Mouse (Mus musculus) kidney, postnatal 36 days (tissue): Measurements from ENCODE around the gene Greb1.
A peak's percentile ranks its signal among the peaks of the same experiment; 100 is the strongest.

Source experiments
- DNase-seq, 2 experiments: peaks; one replicate each; pipeline ENCODE4 v3.0.0; 2021 to 2022; ENCODE audit warnings: mixed read lengths in 2 of 2

Greb1 gene

DNA sequence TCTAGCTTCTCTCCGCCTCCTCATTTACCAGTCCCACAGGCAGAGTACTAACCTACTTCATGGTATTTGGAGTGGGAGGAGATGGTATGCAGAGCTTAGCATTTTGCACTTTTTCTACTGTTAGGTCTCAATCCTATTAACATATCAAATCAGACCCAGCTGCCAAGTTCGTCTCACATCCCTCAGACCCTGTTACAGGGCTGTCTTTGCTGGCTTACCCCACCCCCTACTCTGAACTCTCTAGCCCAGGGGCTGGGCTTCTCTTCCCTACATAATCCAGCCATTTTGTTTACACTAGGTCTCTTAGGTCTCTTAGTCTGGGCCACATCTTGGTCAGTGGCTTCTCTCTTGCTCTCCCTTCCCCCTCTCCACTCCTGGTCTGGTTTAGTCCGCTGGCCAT, 131.5 kb downstream of the Greb1 start:
- DNase-seq, result no peak

DNA sequence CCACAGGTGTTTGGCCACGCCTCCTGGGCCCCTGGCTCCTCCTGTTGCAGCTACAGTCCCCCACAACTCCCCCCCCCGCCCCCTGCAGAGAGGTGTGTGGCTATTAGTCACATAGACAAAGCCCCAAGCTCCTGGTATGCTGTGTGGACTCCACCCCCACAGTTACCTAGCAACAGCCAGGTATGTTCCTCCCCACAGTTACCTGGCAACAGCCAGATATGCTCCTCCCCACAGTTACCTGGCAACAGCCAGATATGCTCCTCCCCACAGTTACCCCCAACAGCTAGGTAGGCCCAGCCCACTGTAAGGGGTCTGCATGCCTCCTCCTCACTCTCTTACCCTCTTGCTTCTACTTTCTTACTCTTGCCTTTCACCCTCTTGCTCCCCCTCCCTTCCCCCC, 135.7 kb downstream of the Greb1 start:
- DNase-seq, result no peak

DNA sequence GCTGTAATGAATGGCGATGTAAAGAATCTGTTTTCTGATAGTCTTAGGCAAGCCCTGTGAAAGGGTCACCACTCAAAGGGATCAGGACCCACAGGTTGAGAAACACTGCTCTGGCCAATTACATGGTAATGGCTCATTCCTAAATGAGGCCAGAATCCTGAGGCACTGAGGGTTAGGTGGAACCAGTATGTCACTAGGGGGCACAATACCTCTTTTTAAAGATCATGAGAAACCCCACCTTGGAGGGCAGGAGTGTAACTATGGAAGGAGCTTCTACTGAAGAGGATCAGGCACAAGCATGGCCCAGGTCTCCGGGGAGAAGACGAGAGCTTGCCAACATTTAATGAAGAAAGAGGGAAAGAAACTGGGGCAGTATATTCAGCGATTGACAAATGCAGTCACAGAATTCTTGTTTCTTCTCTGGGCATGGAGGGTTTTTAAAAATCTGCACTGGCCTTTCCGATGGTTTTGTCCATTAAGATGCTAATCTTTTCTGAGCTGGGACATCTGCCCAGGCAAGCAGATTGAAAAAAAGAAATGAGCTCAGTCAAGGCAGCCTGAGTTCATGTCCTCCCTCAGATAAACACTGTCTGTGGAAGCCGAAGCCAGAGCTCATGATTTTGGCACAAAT, 137.6 kb downstream of the Greb1 start:
- DNase-seq, result no peak

DNA sequence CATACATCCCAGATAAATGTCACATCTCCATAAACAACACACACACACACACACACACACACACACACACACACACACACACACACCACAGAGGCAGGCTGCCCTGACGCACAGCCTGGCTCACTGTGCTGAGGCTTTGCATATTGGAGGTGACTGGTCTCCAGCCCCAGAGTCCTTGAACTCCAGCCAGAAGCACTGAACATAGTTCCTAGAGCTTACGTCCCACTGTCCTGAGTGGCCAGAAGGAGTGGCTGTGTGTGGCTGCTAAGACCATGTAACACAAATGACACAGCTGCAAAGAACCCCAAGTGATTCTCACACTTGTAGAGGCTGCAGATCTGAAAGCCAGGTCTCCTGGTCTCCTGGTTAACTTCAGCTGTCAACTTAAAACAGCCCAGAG, 138.8 kb downstream of the Greb1 start:
- no peak for DNase-seq

DNA sequence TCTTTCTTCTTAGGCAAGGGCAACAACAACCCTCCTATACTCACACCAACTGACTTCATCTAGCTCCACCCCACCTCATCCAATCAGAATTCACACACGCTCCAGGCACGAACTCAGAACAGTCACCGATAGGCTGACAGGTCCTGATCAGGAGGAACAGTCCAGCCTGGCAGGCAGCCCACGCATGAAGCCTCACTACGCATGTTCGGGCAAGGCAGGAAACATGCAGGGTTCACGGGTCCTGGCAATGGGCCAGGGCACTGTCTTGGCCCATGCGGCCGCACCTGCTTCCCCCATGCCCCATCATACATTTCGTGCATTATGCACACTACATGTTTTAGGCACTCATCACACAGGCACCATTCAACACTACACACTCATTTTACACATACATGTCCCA, 139.2 kb downstream of the Greb1 start:
- DNase-seq, result no peak

DNA sequence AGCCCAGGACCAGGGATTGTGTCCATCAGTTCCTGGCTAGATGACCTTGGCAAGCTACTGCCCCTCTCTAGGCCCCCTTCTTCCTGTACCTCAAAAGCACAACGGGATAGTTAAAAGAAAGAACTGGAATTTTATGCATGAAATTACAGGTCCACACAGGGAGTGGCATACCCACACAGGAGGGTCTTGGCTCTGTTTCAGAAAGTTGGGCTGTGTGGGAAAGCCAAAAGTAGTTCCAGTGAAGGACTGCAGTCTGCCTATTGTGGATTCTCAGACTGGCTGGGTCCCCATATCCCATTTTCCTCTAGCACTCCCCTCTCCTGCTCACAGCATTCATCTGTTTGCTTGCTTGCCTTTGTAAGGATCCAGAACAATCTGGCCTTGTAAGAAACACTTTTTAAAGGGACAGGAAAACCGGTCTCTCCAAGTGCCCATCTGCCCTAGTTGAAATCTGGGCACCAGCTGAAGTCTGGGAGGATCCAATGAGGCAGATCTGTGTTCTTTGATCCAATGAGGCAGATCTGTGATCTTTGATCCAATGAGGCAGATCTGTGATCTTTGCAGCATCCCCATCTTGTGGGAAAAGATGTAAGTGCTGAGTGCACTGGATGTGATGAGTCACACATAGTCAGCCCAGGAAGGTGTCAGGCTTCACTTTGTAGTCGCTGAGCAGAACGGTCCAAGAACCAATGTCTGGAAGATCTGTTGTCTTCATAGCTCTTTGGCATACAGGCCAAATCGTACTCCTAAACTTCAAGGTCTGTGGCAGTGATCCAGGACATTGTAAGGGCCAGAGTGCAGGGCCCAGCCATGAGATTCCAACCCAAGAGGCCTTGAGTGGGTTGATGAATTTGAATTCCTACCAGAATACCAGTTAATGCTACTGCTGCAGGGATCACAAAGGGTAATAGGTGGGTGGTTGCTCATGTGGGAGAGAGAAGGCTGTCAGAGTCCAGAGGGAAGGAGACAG, 143.5 kb downstream of the Greb1 start:
- no peak for DNase-seq

DNA sequence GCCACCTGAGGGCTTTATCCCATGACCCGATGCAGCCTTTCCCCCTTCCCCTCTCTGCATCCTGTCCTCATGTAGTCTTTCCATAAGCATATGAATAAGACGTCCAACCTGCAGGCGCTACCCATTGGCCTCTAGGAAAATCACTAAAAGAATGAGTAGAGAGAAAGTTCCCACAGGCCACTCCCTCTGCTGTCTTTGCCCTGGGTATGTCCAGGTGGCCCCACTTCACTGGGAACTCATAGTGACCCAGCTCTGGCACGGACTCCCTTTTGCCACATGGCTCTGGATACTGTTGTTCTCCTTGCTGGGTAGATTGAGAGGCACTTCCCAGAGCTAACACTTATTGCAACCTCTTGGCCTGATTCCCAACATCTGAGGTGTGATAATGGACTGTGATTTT, 145.1 kb downstream of the Greb1 start:
- no peak for DNase-seq

DNA sequence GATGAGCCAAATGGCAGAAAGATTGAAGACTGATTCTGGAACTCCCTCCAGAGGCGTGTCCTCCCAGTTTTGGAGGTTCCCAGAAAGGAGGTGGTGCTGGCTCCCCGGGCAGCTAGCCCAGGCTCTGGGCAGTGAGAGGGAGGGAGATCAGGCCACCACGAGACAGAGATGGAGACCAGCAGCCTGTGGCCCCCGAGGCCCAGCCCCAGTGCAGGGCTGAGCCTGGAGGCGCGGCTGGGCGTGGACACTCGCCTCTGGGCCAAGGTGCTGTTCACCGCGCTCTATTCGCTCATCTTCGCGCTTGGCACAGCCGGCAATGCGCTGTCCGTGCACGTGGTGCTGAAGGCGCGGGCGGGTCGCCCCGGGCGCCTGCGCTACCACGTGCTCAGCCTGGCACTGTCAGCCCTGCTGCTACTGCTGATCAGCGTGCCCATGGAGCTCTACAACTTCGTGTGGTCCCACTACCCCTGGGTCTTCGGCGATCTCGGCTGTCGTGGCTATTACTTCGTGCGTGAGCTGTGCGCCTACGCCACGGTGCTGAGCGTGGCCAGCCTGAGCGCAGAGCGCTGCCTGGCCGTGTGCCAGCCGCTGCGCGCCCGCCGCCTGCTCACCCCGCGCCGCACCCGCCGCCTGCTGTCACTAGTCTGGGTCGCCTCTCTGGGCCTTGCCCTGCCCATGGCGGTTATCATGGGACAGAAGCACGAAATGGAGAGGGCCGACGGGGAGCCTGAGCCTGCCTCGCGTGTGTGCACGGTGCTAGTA, 147.2 kb downstream of the Greb1 start, which contains the start of gene Ntsr2:
Ntsr2 (plus strand) TSS at position 51 of the 762 bp plus-strand sequence.
- peak; percentile 83 to 91 for DNase-seq

DNA sequence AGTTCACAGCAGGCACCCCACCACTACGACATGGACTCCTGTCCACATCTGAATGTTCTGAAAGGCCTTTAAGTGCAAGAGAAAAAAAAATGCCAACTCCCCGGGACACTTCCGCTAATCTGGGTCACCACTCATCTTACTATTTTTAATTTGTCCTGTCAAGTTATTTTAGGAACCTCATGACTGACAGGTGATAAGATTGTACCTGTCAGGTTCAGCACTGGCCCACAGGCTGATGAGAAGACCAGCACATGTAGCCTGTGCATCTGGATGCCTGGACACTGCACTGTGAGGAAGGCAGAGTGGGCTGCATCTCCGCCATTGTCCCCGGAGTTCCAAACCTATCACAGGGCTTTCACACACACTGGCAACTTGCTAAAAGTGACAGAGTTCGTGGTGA, 150.9 kb downstream of the Greb1 start:
- DNase-seq, result no peak

DNA sequence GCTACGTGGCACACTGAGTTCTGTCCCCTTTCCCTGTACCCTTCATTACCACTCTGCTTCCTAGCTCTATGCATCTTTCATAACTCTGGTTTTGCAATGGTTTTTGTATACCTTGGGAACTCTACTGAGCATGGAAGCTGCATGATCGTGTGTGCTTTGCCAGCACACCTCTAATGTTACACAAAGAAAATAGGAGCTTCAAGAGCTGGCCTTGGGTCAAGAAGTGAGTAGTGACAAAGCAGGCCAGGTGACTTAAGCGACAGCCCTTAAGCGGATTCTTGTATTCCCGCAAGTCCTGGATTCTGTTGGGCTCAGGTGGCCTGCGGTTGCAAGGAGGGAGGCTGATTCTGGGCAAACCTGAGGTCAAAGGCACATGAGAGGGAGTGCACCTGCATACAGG, 152.4 kb downstream of the Greb1 start:
- DNase-seq, result no peak

DNA sequence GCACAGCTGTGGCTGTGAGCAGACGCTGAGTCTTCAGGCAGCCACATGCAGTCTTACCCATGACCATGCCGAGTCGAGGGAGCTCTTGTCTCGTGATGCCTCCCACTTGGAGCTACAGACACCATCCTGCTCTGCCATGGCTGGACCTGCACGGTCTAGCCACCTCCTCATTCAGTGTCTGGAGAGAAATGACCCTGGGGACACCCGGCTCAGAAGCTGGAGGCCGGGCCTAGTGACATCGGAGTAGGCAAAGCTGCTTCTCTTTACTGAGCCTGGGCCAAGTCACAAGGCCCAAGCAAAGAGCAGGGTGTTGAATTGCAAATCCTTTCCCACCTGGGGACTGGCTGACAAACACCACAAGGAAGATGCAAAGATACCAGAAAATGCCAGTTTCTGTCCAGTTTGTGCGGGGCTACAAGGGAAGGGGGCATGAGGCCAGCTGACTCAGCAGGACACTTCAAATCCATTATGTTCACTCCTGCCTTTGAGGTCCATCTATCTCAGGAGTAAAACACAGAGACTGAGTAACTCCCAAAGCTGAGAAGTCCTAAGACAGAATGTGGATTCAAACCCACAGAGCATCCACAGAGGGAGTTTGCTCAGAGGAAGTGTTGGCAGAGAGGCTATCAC, 153.8 kb downstream of the Greb1 start:
- DNase-seq, result no peak

DNA sequence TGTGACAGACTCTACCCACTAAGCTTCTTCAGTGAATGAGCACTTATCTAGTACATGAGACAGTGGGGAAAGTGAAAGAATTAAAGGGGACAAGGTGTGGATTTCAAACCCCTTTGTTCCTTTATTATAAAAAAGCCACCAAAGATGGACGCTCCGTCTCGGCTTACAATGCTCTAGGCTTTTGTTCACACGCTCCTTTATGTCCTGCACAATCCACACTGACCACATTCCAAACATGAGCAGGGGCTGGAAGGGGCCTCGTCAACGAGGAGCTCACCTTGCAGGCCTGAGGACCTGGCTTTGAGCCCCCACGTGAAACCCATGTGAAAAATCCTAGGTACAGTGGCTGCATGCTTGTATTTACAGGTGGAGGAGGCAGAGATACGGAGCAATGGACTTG, 156.0 kb downstream of the Greb1 start:
- no peak for DNase-seq

DNA sequence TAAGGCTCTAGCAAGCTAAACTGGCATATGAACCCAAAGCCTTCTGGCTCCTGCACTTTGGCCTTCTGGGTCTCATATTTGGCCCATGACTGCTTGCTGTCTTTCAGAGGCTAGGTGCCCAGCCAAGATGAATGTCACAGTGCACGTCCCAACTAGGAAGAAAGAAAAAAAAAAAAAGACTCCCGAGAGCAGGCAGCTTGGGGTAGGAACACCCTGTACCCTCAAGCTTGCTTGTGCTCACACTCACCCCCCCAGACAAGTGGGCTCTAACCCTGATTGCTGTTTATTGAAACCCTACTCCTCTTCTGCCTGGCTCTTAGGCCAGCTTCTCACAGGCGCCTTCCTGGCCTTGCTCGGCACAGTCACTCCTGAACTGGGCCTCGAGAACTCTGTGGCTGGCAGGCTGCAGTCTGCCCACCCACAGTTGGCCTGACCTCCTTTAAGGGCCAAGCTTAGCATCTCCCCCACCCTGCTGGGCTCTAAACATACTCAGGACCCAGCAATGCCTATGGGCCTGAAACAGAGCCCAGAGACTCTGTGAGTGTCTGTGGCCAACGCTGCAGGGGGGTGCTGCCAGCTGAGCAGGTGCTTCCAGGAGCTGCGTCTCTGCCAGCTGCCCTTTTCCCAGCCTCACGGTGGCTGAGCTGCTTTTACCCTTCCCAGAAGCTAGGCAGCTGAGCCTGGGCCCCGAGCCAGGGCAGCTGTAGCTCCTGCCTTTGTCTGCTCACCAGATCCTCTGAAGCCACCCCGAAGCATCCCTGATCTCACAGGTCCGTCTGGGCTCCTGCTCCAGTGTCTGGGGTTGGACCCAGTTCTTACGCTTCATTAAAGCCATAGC, 157.0 kb downstream of the Greb1 start:
- peak; percentile 50 to 77 for DNase-seq

DNA sequence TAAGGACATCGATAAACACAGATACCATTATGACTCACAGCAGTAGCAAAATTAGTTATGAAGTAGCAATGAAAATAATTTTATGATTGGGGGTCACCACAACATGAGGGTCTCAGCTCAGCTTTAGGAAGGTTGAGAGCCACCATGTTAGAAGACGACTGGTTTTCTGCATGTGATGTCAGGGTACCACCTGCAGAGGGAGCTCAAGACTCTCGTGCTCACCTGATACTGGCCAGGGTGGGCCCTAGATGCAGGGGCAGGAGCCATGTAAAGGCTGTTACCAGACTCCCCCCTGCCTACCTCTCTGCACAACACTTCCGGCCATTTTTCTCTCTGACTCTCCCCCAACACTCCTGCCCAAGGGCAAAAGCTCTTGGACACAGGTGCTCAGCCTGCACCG, 158.7 kb downstream of the Greb1 start:
- peak in 1 of 2 experiments; percentile 45 for DNase-seq

DNA sequence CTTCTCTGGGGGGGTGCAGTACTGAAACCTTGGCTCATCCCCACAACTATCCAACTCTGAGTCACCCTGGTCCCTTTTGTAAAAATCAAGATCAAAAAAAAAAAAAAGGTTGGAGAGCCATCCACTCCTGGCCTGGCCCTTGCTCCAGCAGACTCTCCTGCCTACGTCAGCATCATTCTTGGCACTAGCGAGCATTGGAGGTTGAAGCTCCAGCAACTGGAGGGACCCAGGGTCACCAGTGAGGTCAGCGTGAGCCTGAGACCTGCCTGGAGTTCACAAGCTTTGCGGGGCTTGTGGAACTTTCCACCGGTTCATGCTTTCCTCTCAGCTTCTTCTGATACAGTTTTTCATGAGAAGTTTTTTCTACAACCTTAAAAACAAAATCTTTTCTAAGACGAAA, 160.6 kb downstream of the Greb1 start:
- peak; percentile 70 to 72 for DNase-seq

DNA sequence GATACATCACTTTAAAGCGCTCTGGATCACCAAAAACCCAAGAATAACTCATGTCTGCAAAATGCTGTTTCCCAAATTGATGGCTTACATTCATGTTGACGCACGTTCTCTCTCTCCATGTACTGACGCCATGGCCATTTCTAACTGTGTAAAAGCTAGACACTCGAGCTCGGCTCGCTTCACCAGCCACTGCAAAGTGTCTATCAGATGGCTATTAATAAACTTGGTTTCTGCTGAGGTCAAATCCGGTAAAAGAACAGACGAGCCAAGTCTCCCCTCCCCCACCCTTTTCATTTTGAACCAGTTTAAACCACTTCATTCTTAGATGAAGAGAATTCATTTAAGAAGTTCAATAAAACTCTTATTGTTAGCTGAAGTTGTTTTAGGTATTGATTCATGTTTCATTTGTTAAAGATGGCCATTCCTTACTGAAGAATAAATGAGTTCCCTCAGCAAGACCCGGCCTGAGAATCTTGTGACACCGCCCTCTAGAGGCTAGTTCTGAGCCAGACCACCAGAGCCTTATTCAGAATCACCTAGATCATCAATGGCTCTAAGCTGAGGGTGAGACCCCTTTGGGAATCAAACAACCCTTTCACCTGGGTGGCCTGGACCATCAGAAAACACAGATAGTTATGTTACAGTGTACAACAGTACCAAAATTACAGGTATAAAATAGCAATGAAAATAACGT, 161.5 kb downstream of the Greb1 start:
- peak in 1 of 2 experiments; percentile 48 for DNase-seq

DNA sequence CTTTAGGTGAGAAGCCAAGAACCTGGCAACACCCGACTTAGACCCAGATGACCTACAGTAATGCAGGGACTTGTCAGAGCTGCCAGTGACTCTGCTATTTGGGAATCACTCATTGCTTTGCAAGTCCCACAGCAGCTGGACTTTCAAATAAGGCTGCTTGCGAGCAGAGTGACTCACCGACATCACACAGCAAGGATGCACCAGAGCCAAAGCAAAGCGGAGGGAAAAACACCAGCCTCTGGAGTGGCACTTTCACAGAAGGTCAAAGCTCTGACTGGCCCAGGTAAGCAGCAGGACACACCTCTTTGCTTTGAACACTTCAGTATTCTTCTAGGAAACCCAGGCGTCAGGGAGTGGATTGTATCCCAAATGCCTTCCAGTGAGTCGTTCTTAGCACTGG, 164.9 kb downstream of the Greb1 start:
- no peak for DNase-seq

DNA sequence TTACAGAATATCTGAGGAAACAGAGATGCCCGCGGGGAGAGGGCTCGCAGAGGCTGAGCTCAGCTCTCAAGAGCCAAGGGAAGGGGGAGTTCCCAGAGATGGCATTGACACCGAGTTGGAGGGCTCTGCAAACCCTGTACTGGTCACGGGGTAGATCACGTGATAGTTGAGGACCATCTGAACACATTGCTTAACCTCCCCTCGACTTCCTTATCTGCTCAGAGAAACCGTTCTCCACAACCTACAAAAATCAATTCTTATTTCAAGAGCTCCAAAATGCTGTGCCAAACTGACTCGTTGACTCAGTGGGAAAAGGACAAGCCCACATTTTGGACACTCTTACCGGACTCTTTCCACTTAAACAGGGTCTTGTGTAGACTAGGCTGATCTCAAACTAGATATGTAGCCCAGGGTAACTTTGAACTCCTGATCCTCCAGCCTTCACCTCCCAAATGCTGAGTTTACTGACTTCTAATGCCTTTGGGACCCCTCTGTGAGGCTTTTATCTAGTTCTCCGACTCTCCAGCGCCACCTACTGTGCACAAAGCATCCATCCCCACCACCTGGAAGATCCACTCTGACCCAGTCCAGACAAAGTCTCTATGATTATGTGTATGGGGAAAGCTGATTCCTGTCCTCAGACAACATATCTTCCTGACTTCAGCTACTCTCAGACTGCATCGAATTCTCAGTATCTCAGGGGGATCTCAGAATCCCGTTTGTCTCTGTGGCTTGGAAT, 166.4 kb downstream of the Greb1 start:
- DNase-seq, result peak; percentile 58 to 85

DNA sequence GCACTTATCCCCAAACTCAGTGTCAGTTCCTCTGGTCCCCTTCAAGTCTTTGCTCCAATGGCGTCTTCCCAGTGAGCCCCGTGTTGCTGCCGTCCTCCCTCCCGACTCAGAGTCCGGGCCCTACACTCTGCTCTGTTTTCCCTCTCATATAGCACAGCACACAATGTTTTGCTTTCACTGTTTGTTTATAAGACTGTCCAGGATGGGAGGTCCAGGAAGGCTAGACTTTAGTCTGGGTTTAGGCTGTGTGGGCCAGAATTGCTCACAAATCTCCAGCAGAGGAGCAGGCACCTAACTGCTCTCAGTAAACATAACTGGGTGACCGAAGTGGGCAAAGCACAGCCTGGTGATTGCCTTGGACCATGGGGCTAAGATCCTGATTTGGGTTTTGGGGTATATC, 167.5 kb downstream of the Greb1 start:
- no peak for DNase-seq

DNA sequence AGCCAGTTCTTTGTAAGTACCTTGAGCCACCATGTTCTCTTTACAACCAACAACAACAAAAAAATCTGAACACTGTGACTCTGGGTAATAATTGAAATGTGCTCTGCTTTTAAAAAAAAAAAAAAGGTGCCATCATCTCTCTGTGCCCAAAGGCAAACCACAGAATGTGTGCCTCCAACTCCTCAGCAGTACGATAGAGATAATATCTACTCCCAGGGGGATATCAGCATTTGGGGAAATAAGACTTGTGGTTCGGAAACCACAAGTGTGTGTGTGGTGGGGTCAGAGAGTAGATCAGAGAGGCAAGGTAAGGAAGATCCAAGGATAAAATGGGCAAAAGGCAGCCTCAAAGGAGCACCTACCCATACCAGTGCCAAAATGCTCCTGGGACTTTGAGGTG, 169.3 kb downstream of the Greb1 start:
- DNase-seq, result no peak

DNA sequence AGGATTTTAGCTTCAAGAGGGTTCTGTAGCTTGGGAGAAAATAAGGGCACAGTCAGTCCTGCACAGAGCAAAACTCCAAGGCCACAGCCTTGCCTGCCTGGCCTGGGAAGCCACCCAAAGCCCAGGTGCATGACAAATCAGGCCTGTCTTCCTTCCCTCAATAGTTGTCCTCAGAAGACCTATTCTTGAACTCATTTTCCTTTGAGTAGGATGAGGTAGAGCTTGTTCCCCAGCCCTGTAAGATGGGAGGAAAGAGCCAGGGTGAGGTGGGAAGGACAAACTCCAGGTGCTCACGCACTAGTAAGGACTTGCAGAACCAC, 169.9 kb downstream of the Greb1 start:
- peak in 1 of 2 experiments; percentile 24 for DNase-seq
